Mouse (Mus musculus): Measurements from ENCODE around the gene Lrig2. TPM values are rescaled to one million over a fixed set of nuclear protein-coding genes. Genes with fewer than 3 reads are reported as not detected.
A peak's percentile ranks its signal among the peaks of the same experiment; 100 is the strongest.

Gene Lrig2
- total and polyA plus RNA-seq, 2 experiments, result 2.8 to 5.8 TPM

DNA sequence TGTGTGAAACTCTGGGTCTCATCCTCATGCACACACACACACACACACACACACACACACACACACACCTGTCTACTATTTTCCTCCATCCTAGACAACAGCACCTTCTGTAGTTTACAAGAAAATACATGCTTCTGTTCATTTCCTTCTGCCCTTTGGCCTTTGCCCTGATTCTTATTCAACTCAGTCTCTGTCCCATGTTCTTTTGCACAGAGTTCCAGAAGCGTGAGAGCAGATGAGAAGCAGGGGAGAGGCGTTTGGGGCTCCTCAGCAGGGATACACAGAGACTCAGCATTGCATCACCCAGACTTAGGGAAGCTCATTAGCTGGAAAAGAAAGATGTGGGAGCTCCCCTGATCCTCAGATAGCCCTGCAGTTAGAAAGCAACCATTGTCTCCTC, 13.8 kb upstream of the Lrig2 start:
- no peak for DNase-seq (ENCODE audit: extremely low read depth, low read depth, low spot score)
- Histone ChIP-seq H3K4me1 (ENCODE audit: control insufficient read depth, insufficient read depth, low read length) (peaks cover 15% of the 10 kb centered on the region), H3K4me3 (ENCODE audit: insufficient read depth, low read depth, low read length) (no peak overlapping the region), H3K9ac (ENCODE audit: low read depth, low read length) (no peak overlapping the region), H3K79me2 (ENCODE audit: control insufficient read depth, insufficient read depth, low read length) (no peaks in the 10 kb centered on the region), H3K27ac (replicated peaks; ENCODE audit: insufficient read depth, low read depth, low read length) (no peak overlapping the region), H3K36me3 (ENCODE audit: control insufficient read depth, insufficient read depth, low read length) (no peaks in the 10 kb centered on the region), H3K27me3 (ENCODE audit: control insufficient read depth, insufficient read depth, low read length) (no peaks in the 10 kb centered on the region)
- WGBS, result 48% methylated on average over 2 of the region's 2 CpGs
- TF ChIP-seq POLR2A (IDR thresholded peaks at IDR 0.05; ENCODE audit: extremely low read depth, insufficient read depth, low read length) (no peak), CTCF (IDR thresholded peaks at IDR 0.05; ENCODE audit: low read depth, low read length) (no peak)

DNA sequence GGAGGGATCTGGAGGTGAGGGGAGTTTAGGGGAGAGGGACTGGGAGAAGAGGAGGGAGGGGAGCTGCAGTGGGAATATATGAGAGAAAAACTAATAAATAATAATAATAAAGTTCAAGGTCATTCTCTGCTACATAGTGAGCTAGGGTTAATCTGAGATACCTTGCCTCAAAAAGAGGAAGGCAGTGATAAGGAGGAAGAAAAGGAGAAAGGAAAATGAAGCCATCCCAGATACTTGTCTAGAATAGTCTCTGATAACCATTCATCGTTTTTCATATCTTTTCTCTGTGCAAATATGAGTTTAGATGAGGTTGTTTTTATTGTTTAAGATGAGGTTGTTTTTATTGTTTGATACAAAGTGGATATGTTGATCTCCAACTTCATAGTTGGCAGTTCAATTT, 13.3 kb upstream of the Lrig2 start:
- H3K27ac ChIP-seq (replicated peaks; ENCODE audit: insufficient read depth, low read depth, low read length), result no peak overlapping the region
- no peaks in the 10 kb centered on the region for H3K36me3 ChIP-seq (ENCODE audit: control insufficient read depth, insufficient read depth, low read length)
- TF ChIP-seq POLR2A (IDR thresholded peaks at IDR 0.05; ENCODE audit: extremely low read depth, insufficient read depth, low read length), result no peak
- TF ChIP-seq CTCF (IDR thresholded peaks at IDR 0.05; ENCODE audit: low read depth, low read length), result no peak
- H3K4me1 ChIP-seq (ENCODE audit: control insufficient read depth, insufficient read depth, low read length), result peaks cover 15% of the 10 kb centered on the region
- DNase-seq (ENCODE audit: extremely low read depth, low read depth, low spot score), result no peak
- no peaks in the 10 kb centered on the region for H3K79me2 ChIP-seq (ENCODE audit: control insufficient read depth, insufficient read depth, low read length)
- WGBS, result 68% methylated on average over 1 of the region's 1 CpGs
- H3K27me3 ChIP-seq (ENCODE audit: control insufficient read depth, insufficient read depth, low read length), result no peaks in the 10 kb centered on the region
- no peak overlapping the region for H3K4me3 ChIP-seq (ENCODE audit: insufficient read depth, low read depth, low read length)
- no peak overlapping the region for H3K9ac ChIP-seq (ENCODE audit: low read depth, low read length)

DNA sequence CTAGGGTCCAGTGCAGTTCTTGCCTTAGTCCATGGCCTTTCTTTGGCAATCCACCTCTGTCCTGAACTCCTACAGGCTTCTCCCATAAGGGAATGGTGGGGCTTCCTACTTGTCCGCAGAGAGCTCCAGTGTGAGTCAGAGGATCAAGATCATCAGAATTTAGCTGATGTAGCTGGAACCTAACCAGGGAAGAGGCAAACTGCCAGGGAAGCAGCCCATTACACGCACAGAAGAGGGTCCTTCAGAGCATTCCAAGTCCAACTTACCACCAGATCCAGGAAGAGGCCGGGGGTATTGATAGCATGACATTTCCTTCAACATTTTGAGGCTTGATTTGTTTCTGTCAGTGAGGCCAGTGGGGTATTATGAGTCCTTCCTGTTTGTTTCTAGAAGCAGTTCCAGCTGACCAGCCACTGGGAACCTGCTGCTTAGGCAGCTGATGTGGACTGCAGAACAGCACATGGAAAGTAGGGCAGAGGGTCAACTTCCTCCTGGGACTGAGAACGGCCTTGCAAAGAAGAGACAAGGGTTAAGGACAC, 11.7 kb upstream of the Lrig2 start:
- Histone ChIP-seq H3K4me1 (ENCODE audit: control insufficient read depth, insufficient read depth, low read length) (peaks cover 18% of the 10 kb centered on the region), H3K9ac (ENCODE audit: low read depth, low read length) (no peak overlapping the region), H3K27ac (replicated peaks; ENCODE audit: insufficient read depth, low read depth, low read length) (no peak overlapping the region), H3K27me3 (ENCODE audit: control insufficient read depth, insufficient read depth, low read length) (no peaks in the 10 kb centered on the region), H3K4me3 (ENCODE audit: insufficient read depth, low read depth, low read length) (no peak overlapping the region), H3K79me2 (ENCODE audit: control insufficient read depth, insufficient read depth, low read length) (no peaks in the 10 kb centered on the region), H3K36me3 (ENCODE audit: control insufficient read depth, insufficient read depth, low read length) (no peaks in the 10 kb centered on the region)
- WGBS, result 50% methylated on average over 4 of the region's 4 CpGs
- TF ChIP-seq POLR2A (IDR thresholded peaks at IDR 0.05; ENCODE audit: extremely low read depth, insufficient read depth, low read length) (no peak), CTCF (IDR thresholded peaks at IDR 0.05; ENCODE audit: low read depth, low read length) (no peak)
- DNase-seq (ENCODE audit: extremely low read depth, low read depth, low spot score), result peak; percentile 83

DNA sequence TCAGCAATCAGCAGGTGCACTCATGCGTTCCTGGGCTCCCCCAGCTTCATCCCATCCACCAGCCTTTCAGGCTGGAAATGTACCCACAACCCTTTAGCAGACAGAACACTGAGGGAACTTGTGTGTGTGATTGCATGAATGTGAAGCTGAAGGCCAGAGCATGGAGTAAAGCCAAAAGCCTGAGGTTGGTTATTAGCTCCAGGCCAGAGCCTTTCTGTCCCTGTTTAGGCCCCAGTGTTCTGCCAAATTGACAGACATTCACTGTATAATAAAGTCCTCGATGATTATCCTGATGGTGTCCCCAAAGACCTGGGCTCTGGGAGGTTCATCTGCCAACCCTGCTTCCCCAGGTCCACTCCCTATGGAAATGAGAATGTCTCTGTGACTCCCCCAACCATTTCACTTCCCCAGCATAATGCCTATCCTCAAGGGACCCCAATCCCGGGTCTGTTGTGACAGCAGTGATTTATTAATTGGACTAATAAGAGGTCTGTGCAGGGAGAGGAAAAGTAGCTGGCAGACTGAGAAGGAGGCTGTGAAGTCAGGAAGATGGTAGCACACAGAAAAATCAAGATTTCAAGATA, 9.7 kb upstream of the Lrig2 start:
- Histone ChIP-seq H3K9ac (ENCODE audit: low read depth, low read length) (no peak overlapping the region), H3K4me1 (ENCODE audit: control insufficient read depth, insufficient read depth, low read length) (peaks cover 18% of the 10 kb centered on the region), H3K4me3 (ENCODE audit: insufficient read depth, low read depth, low read length) (no peak overlapping the region), H3K36me3 (ENCODE audit: control insufficient read depth, insufficient read depth, low read length) (no peaks in the 10 kb centered on the region), H3K27ac (replicated peaks; ENCODE audit: insufficient read depth, low read depth, low read length) (no peak overlapping the region), H3K27me3 (ENCODE audit: control insufficient read depth, insufficient read depth, low read length) (no peaks in the 10 kb centered on the region), H3K79me2 (ENCODE audit: control insufficient read depth, insufficient read depth, low read length) (no peaks in the 10 kb centered on the region)
- peak; percentile 59 for DNase-seq (ENCODE audit: extremely low read depth, low read depth, low spot score)
- no peak for TF ChIP-seq POLR2A (IDR thresholded peaks at IDR 0.05; ENCODE audit: extremely low read depth, insufficient read depth, low read length)
- TF ChIP-seq CTCF (IDR thresholded peaks at IDR 0.05; ENCODE audit: low read depth, low read length), result no peak
- WGBS, result 79% methylated on average over 3 of the region's 3 CpGs

DNA sequence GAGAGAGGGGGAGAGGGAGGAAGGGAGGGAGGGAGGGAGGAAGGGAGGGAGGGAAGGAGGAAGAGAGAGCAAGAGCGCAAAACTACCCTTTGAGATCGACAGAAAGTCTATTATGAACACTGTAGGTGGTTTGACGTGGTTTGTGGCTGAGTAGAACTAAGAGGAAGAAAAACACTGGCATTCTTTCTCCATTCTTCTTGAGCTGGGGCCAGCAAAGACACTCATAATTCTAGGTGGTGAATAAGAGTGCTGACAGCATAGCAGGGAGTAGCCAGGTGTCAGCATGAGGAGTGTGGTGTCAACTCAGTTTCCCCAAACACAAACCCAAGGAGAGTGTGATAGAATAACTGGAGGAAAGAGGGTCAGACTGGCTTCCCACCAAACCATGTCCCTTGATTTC, 8.8 kb upstream of the Lrig2 start:
- Histone ChIP-seq H3K4me3 (ENCODE audit: insufficient read depth, low read depth, low read length) (no peak overlapping the region), H3K27ac (replicated peaks; ENCODE audit: insufficient read depth, low read depth, low read length) (no peak overlapping the region), H3K27me3 (ENCODE audit: control insufficient read depth, insufficient read depth, low read length) (no peaks in the 10 kb centered on the region), H3K36me3 (ENCODE audit: control insufficient read depth, insufficient read depth, low read length) (no peaks in the 10 kb centered on the region), H3K9ac (ENCODE audit: low read depth, low read length) (no peak overlapping the region), H3K79me2 (ENCODE audit: control insufficient read depth, insufficient read depth, low read length) (no peaks in the 10 kb centered on the region), H3K4me1 (ENCODE audit: control insufficient read depth, insufficient read depth, low read length) (peaks cover 18% of the 10 kb centered on the region)
- no peak for TF ChIP-seq POLR2A (IDR thresholded peaks at IDR 0.05; ENCODE audit: extremely low read depth, insufficient read depth, low read length)
- no peak for DNase-seq (ENCODE audit: extremely low read depth, low read depth, low spot score)
- WGBS, result 66% methylated on average over 3 of the region's 3 CpGs

DNA sequence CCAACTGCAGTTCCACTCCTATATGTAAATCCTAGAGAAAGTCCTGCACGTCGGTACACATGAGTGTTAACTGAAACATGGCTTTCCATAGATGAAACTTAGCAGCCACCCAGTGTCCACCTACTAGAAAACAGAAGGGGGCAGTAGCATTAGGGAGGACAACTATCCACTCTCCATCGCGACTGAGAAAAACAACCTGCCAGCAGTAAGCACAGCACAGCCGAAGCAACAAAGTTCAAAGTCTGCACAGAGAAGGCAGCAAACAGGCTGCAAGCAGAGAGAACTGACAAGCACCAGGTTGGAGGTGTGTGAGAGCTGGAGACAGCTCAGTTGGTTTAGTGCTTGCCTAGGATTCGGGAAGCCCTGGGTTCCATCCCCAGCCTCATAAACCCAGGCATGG, 7.2 kb upstream of the Lrig2 start:
- 15% methylated on average over 6 of the region's 6 CpGs for WGBS
- H3K9ac ChIP-seq (ENCODE audit: low read depth, low read length), result no peak overlapping the region; the same call in 1 of the 2 replicates
- TF ChIP-seq CTCF (IDR thresholded peaks at IDR 0.05; ENCODE audit: low read depth, low read length) (no peak; the same call in 1 of the 2 replicates), POLR2A (IDR thresholded peaks at IDR 0.05; ENCODE audit: extremely low read depth, insufficient read depth, low read length) (no peak)
- H3K36me3 ChIP-seq (ENCODE audit: control insufficient read depth, insufficient read depth, low read length), result no peaks in the 10 kb centered on the region
- peaks cover 12% of the 10 kb centered on the region for H3K4me1 ChIP-seq (ENCODE audit: control insufficient read depth, insufficient read depth, low read length)
- no peaks in the 10 kb centered on the region for H3K27me3 ChIP-seq (ENCODE audit: control insufficient read depth, insufficient read depth, low read length)
- peak; percentile 88 for DNase-seq (ENCODE audit: extremely low read depth, low read depth, low spot score)
- no peak overlapping the region for H3K4me3 ChIP-seq (ENCODE audit: insufficient read depth, low read depth, low read length)
- H3K27ac ChIP-seq (replicated peaks; ENCODE audit: insufficient read depth, low read depth, low read length), result peak overlapping the region; percentile 71
- no peaks in the 10 kb centered on the region for H3K79me2 ChIP-seq (ENCODE audit: control insufficient read depth, insufficient read depth, low read length)
